Mouse (Mus musculus): Measurements from ENCODE around the gene Adm. TPM values are rescaled to one million over a fixed set of nuclear protein-coding genes. Genes with fewer than 3 reads are reported as not detected.
"Not testable (repeated sequence)": the region's sequence is repeated elsewhere in the genome, so short reads cannot be mapped to it uniquely, and the experiment has no call there.

Gene Adm
- polyA plus RNA-seq (2012; ENCODE audit: insufficient read depth, insufficient read length, low replicate concordance, missing spikeins), result not detected in 2 replicates

GRCm38 (mm10) chr7:110627486-110628272, at the start of gene Adm:
Adm (plus strand) TSS chr7:110627661.
- WGBS, result 1% methylated on average over 30 of the region's 30 CpGs
- TF ChIP-seq CTCF (IDR thresholded peaks at IDR 0.05; ENCODE audit: insufficient read depth, low read depth, low read length) (0 out of 2 replicates have a peak, but pooled peaks have one; percentile 22), POLR2A (IDR thresholded peaks at IDR 0.05; ENCODE audit: insufficient read depth, low read depth, low read length) (no peak)
- Histone ChIP-seq H3K4me1 (ENCODE audit: control insufficient read depth, insufficient read depth, low read length) (peaks cover 39% of the 10 kb centered on the region), H3K27ac (ENCODE audit: insufficient read depth, low read depth, low read length) (no peak within 1 kb of the TSS), H3K4me3 (ENCODE audit: insufficient read depth, low read depth, low read length) (peak within 1 kb of the TSS; percentile 51)

GRCm38 (mm10) chr7:110583705-110584104, 43.8 kb upstream of the Adm start:
- TF ChIP-seq POLR2A (IDR thresholded peaks at IDR 0.05; ENCODE audit: insufficient read depth, low read depth, low read length), result no peak
- no peak for TF ChIP-seq CTCF (IDR thresholded peaks at IDR 0.05; ENCODE audit: insufficient read depth, low read depth, low read length)
- H3K4me1 ChIP-seq (ENCODE audit: control insufficient read depth, insufficient read depth, low read length), result peaks cover 7% of the 10 kb centered on the region; the same call in 1 of the 2 replicates
- H3K27ac ChIP-seq (ENCODE audit: insufficient read depth, low read depth, low read length), result no peak overlapping the region
- no peak overlapping the region for H3K4me3 ChIP-seq (ENCODE audit: insufficient read depth, low read depth, low read length)
- WGBS, result 96% methylated on average over 3 of the region's 3 CpGs

- TF ChIP-seq CTCF (IDR thresholded peaks at IDR 0.05; ENCODE audit: insufficient read depth, low read depth, low read length) (no peak), POLR2A (IDR thresholded peaks at IDR 0.05; ENCODE audit: insufficient read depth, low read depth, low read length) (no peak)
- H3K27ac ChIP-seq (ENCODE audit: insufficient read depth, low read depth, low read length), result no peak overlapping the region
- H3K4me3 ChIP-seq (ENCODE audit: insufficient read depth, low read depth, low read length), result no peak overlapping the region
- peaks cover 7% of the 10 kb centered on the region; the same call in 1 of the 2 replicates for H3K4me1 ChIP-seq (ENCODE audit: control insufficient read depth, insufficient read depth, low read length)
- 84% methylated on average over 2 of the region's 2 CpGs for WGBS
Measured at GRCm38 (mm10) chr7:110584159-110584558, 43.3 kb upstream of the Adm start.

- Histone ChIP-seq H3K27ac (ENCODE audit: insufficient read depth, low read depth, low read length) (no peak overlapping the region), H3K4me1 (ENCODE audit: control insufficient read depth, insufficient read depth, low read length) (peaks cover 7% of the 10 kb centered on the region; the same call in 1 of the 2 replicates), H3K4me3 (ENCODE audit: insufficient read depth, low read depth, low read length) (no peak overlapping the region)
- TF ChIP-seq CTCF (IDR thresholded peaks at IDR 0.05; ENCODE audit: insufficient read depth, low read depth, low read length), result no peak
- TF ChIP-seq POLR2A (IDR thresholded peaks at IDR 0.05; ENCODE audit: insufficient read depth, low read depth, low read length), result no peak
- WGBS, result 47% methylated on average over 2 of the region's 2 CpGs
Measured at GRCm38 (mm10) chr7:110585250-110585649, 42.2 kb upstream of the Adm start.

- no peak for TF ChIP-seq CTCF (IDR thresholded peaks at IDR 0.05; ENCODE audit: insufficient read depth, low read depth, low read length)
- no peak for TF ChIP-seq POLR2A (IDR thresholded peaks at IDR 0.05; ENCODE audit: insufficient read depth, low read depth, low read length)
- 93% methylated on average over 1 of the region's 1 CpGs for WGBS
- H3K4me3 ChIP-seq (ENCODE audit: insufficient read depth, low read depth, low read length), result no peak overlapping the region
Measured at GRCm38 (mm10) chr7:110587721-110588120, 39.7 kb upstream of the Adm start.

GRCm38 (mm10) chr7:110593991-110594390, 33.5 kb upstream of the Adm start:
- not testable (repeated sequence) for H3K4me1 ChIP-seq (ENCODE audit: control insufficient read depth, insufficient read depth, low read length); H3K27ac ChIP-seq (ENCODE audit: insufficient read depth, low read depth, low read length); H3K4me3 ChIP-seq (ENCODE audit: insufficient read depth, low read depth, low read length)
- 96% methylated on average over 3 of the region's 3 CpGs for WGBS

More at GRCm38 (mm10) chr7:110587721-110588120, 39.7 kb upstream of the Adm start:
- no peak overlapping the region for H3K27ac ChIP-seq (ENCODE audit: insufficient read depth, low read depth, low read length)
- peaks cover 8% of the 10 kb centered on the region for H3K4me1 ChIP-seq (ENCODE audit: control insufficient read depth, insufficient read depth, low read length)

- TF ChIP-seq CTCF (IDR thresholded peaks at IDR 0.05; ENCODE audit: insufficient read depth, low read depth, low read length), result no peak
- TF ChIP-seq POLR2A (IDR thresholded peaks at IDR 0.05; ENCODE audit: insufficient read depth, low read depth, low read length), result no peak
- no peak overlapping the region for H3K4me3 ChIP-seq (ENCODE audit: insufficient read depth, low read depth, low read length)
- WGBS, result 97% methylated on average over 1 of the region's 1 CpGs
- no peak overlapping the region for H3K27ac ChIP-seq (ENCODE audit: insufficient read depth, low read depth, low read length)
- H3K4me1 ChIP-seq (ENCODE audit: control insufficient read depth, insufficient read depth, low read length), result peaks cover 4% of the 10 kb centered on the region
Measured at GRCm38 (mm10) chr7:110597141-110597540, 30.3 kb upstream of the Adm start.

- TF ChIP-seq CTCF (IDR thresholded peaks at IDR 0.05; ENCODE audit: insufficient read depth, low read depth, low read length), result no peak
- TF ChIP-seq POLR2A (IDR thresholded peaks at IDR 0.05; ENCODE audit: insufficient read depth, low read depth, low read length), result no peak
- Histone ChIP-seq H3K27ac (ENCODE audit: insufficient read depth, low read depth, low read length) (no peak overlapping the region), H3K4me3 (ENCODE audit: insufficient read depth, low read depth, low read length) (no peak overlapping the region), H3K4me1 (ENCODE audit: control insufficient read depth, insufficient read depth, low read length) (peaks cover 5% of the 10 kb centered on the region; the same call in 1 of the 2 replicates)
- 87% methylated on average over 4 of the region's 4 CpGs for WGBS
Measured at GRCm38 (mm10) chr7:110605476-110605875, 22.0 kb upstream of the Adm start.

- H3K4me3 ChIP-seq (ENCODE audit: insufficient read depth, low read depth, low read length), result no peak overlapping the region
- WGBS, result 93% methylated on average over 1 of the region's 1 CpGs
- no peak overlapping the region for H3K27ac ChIP-seq (ENCODE audit: insufficient read depth, low read depth, low read length)
- H3K4me1 ChIP-seq (ENCODE audit: control insufficient read depth, insufficient read depth, low read length), result peaks cover 3% of the 10 kb centered on the region; the same call in 1 of the 2 replicates
- no peak for TF ChIP-seq CTCF (IDR thresholded peaks at IDR 0.05; ENCODE audit: insufficient read depth, low read depth, low read length)
- no peak for TF ChIP-seq POLR2A (IDR thresholded peaks at IDR 0.05; ENCODE audit: insufficient read depth, low read depth, low read length)
Measured at GRCm38 (mm10) chr7:110606906-110607305, 20.6 kb upstream of the Adm start.
